Comparison of ENCODE assay signal across 8 mouse cellular contexts in genomic region chr3:87150689-87151244, GRCm38 (mm10). TPM values are rescaled to one million over a fixed set of nuclear protein-coding genes. Genes with fewer than 3 reads are reported as not detected.
A peak's percentile ranks its signal among the peaks of the same experiment; 100 is the strongest.
DNase-seq lines count a peak whose midpoint lies in the region; ATAC-seq and TF ChIP-seq lines count a peak whose summit lies in the region.

No protein-coding gene starts in this region.

- DNase-seq in embryo, embryonic 10.5 days (ENCODE audit: low spot score), result peak; percentile 84
- peak; percentile 47 to 50 for DNase-seq in kidney, postnatal 36 days
- DNase-seq in testis, postnatal 14 days (ENCODE audit: low spot score), result no peak

- H3K4me3 ChIP-seq in E14TG2a.4 (replicated peaks; ENCODE audit: low read length), result peak overlapping the region; percentile 68
- 0 out of 4 replicates have a peak overlapping the region, but pooled peaks of 1 of the 2 experiments have one; percentile 1 for H3K4me3 ChIP-seq in heart, embryonic 14.5 days (ENCODE audit: control insufficient read depth in 1 of 2, insufficient read depth in 1 of 2, low read depth in 1 of 2, low read length in 2 of 2)
- no peak overlapping the region for H3K4me3 ChIP-seq in midbrain, embryonic 13.5 days (replicated peaks)

- 6% methylated on average over 16 of the region's 16 CpGs for WGBS in heart, embryonic 14.5 days
- WGBS in midbrain, embryonic 13.5 days, result 2% methylated on average over 16 of the region's 16 CpGs

- H3K4me2 ChIP-seq in heart, embryonic 14.5 days (ENCODE audit: low read length), result peak overlapping the region; percentile 42
- H3K4me2 ChIP-seq in midbrain, embryonic 13.5 days (replicated peaks), result peak overlapping the region; percentile 35

- H3K27ac ChIP-seq in heart, embryonic 14.5 days (replicated peaks in 1 of 2; ENCODE audit: control insufficient read depth in 1 of 2, insufficient read depth in 1 of 2, low read depth in 2 of 2, low read length in 2 of 2), result peak overlapping the region; percentile 98 to 99
- H3K27ac ChIP-seq in midbrain, embryonic 13.5 days, result peak overlapping the region; percentile 83

- H3K9me3 ChIP-seq in E14TG2a.4 (ENCODE audit: low read length), result peaks cover 4% of the 10 kb centered on the region
- H3K9me3 ChIP-seq in heart, embryonic 14.5 days (ENCODE audit: control insufficient read depth, low read length), result no peaks in the 10 kb centered on the region
- H3K9me3 ChIP-seq in midbrain, embryonic 13.5 days, result no peaks in the 10 kb centered on the region

- H3K27me3 ChIP-seq in E14TG2a.4 (ENCODE audit: insufficient read depth, low read length), result no peaks in the 10 kb centered on the region
- H3K27me3 ChIP-seq in heart, embryonic 14.5 days (ENCODE audit: control insufficient read depth, insufficient read depth, low read length), result no peaks in the 10 kb centered on the region
- no peaks in the 10 kb centered on the region for H3K27me3 ChIP-seq in midbrain, embryonic 13.5 days

- peak overlapping the region; percentile 68 for H3K9ac ChIP-seq in heart, embryonic 14.5 days (ENCODE audit: low read length)
- peak overlapping the region; percentile 55 for H3K9ac ChIP-seq in midbrain, embryonic 13.5 days (replicated peaks)

- H3K36me3 ChIP-seq in E14TG2a.4 (ENCODE audit: insufficient read depth, low read length), result no peaks in the 10 kb centered on the region; the same call in 1 of the 2 replicates
- peaks cover 11% of the 10 kb centered on the region; the same call in 1 of the 2 replicates for H3K36me3 ChIP-seq in heart, embryonic 14.5 days (ENCODE audit: control insufficient read depth, insufficient read depth, low read length)
- H3K36me3 ChIP-seq in midbrain, embryonic 13.5 days, result no peaks in the 10 kb centered on the region

- peak; percentile 71 for ATAC-seq in heart, embryonic 14.5 days (ENCODE audit: insufficient number of reproducible peaks, insufficient read depth, low FRiP score, low read depth)
- peak; percentile 61 for ATAC-seq in midbrain, embryonic 13.5 days
- no peak for ATAC-seq in activated CD4-positive, CD25-positive, alpha-beta regulatory T cell, adult 4 months
- no peak for ATAC-seq in megakaryocyte-erythroid progenitor cell, adult 5-6 weeks (replicated peaks; ENCODE audit: low FRiP score, low TSS enrichment, poor library complexity, severe bottlenecking)

- no peak for TF ChIP-seq CTCF in E14TG2a.4 (conservative IDR thresholded peaks at IDR 0.05; ENCODE audit: low read length)

- H3K4me1 ChIP-seq in E14TG2a.4 (replicated peaks; ENCODE audit: low read depth, low read length), result peaks cover 80% of the 10 kb centered on the region
- H3K4me1 ChIP-seq in heart, embryonic 14.5 days (ENCODE audit: control insufficient read depth in 2 of 2, insufficient read depth in 2 of 2, low read length in 2 of 2), result peaks cover 50 to 63% of the 10 kb centered on the region in 2 experiments
- peaks cover 58% of the 10 kb centered on the region for H3K4me1 ChIP-seq in midbrain, embryonic 13.5 days (replicated peaks)

RNA-seq across cellular contexts. Expression of gene Kirrel, which starts 23.8 kb away (rescaled TPM):
- polyA plus RNA-seq in heart, embryonic 14.5 days (2014; fragmentation: Nextera tagmentation; extraction: Ambion mirVana), result 6.1 and 7.3 TPM in 2 replicates
- polyA plus RNA-seq in midbrain, embryonic 13.5 days (2015; fragmentation: Nextera tagmentation; extraction: Ambion mirVana), result 8.4 and 10.1 TPM in 2 replicates
- polyA plus RNA-seq in activated CD4-positive, CD25-positive, alpha-beta regulatory T cell, adult 4 months (2017; shearing (Covaris generic)), result not detected
- total RNA-seq in megakaryocyte-erythroid progenitor cell, adult 5-6 weeks (2014; fragmentation: Nextera tagmentation), result not detected in 2 replicates
- not detected in 2 replicates for total RNA-seq in megakaryocyte-erythroid progenitor cell, adult 5-6 weeks (2017)

Comparison
In these comparisons a context has a peak if more than half of its experiments do, and no peak if none do; other contexts are left out.
1. ATAC-seq: peak in heart, embryonic 14.5 days (single experiment) and midbrain, embryonic 13.5 days (single experiment); none in activated CD4-positive, CD25-positive, alpha-beta regulatory T cell, adult 4 months (single experiment) and megakaryocyte-erythroid progenitor cell, adult 5-6 weeks (single experiment).